Mouse (Mus musculus): ENCODE measurements at regions not wholly inside any gene's neighbourhood (a gene's known extent, or its start where the extent isn't known, plus 50 kb on each side); places are given as distances from the start of the nearest gene placed in this dataset.

DNA sequence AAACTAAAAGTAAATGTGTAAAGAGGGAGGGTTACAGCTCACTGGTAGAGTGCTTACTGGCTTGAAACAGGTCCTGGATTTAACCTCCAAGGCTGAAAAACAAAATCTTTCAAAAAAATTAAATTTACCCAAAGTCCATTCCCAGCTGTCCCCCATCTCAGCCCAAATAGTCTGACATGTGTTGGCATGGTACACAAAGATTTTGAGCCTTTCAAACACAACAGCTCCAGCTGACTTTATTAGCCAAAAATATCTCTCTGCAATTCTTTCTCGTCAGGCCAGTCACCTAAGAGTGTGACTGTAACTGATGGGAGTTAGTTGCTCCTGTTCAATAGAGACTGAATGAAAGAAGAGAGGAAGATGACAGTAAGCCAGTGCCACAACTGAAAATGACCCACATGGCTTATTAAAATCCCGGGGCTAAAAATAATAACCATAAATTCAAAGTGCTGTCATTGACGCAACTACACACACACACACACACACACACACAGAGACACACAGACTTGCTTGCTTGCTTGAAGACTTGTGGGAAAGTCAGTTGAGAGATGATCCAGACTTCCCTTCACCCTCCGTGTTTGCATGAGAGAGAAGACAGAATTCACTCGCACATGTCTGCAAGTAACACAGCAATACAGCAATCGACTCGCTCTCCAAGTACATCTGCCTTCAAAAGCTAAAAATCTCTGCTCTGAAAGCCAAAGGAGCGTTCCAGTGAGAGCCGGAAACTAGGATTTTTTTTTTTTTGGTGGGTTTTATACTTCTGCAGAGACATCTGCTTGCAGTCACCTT, 214.1 kb upstream of the Rnd3 start:
- TF ChIP-seq CTCF (IDR thresholded peaks at IDR 0.05; ENCODE audit: borderline replicate concordance, insufficient read depth, low read depth, low read length) (no peak), POLR2A (IDR thresholded peaks at IDR 0.05; ENCODE audit: borderline replicate concordance, insufficient read depth, low read length) (no peak)
